Mouse (Mus musculus) CD4-positive, CD25-positive, alpha-beta regulatory T cell, adult 4 months (primary cell): ENCODE data around the gene Nub1. TPM values are rescaled to one million over a fixed set of nuclear protein-coding genes. Genes with fewer than 3 reads are reported as not detected.

Source experiments
- ATAC-seq: one replicate; pipeline ENCODE4 v1.8.0; 2017
- polyA plus RNA-seq, 2 experiments: library from polyadenylated mRNA; unstranded; fragments of 100-300 nt; shearing (Covaris generic); gene quantifications; one replicate each; pipeline ENCODE4 v1.2.1; 2017

Gene Nub1
- polyA plus RNA-seq, 2 experiments from 2014 or later, result 83.4 to 107 TPM

GRCm38 (mm10) chr5:24701271-24701670, 15.9 kb downstream of the Nub1 start:
- no peak for ATAC-seq

- ATAC-seq, result no peak
Observed at GRCm38 (mm10) chr5:24704615-24705014, 19.3 kb downstream of the Nub1 start.

DNA sequence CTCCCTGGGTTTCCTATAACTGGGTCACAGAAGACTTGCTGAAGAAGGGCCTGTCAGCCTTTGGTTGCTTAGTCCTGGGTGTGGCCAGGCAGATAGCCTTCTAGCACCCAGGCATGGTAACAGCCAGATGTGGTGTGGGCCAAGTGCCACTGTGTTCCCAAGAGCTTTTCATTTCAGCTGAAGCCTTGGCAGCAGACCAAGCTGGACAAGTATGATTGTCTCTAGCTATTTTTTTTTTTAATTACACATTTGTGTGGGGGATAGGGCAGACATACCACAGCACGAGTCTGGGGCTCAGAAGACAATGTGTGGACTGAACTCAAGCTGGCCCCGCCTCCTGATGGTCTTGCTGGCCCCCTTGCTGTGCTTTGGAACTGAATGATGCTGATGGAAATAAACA, 24.6 kb downstream of the Nub1 start:
- ATAC-seq, result no peak

- no peak for ATAC-seq
Observed at GRCm38 (mm10) chr5:24711615-24712014, 26.3 kb downstream of the Nub1 start.

- ATAC-seq, result no peak
Observed at GRCm38 (mm10) chr5:24713199-24713598, 27.9 kb downstream of the Nub1 start.

DNA sequence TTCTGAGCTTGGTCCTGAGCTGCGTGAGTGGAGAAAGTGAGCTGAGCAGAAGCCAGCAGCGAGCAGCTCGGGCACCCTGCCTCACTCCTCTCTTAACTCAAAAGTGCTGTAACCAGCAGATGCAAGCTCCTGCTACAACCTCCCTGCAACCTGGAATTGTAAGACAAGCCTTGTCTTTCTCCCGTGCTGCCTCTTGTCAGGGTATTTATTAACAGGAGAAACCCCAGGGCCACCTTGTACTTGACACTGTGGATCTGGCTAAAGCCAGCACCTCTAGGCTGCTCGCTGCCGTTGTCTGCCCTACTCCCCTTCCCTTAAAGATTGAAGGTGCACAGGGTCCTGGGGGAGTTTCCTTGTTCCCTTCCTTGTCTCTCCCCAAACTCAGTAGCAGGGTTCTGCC, 28.7 kb downstream of the Nub1 start:
- no peak for ATAC-seq

- ATAC-seq, result no peak
Observed at GRCm38 (mm10) chr5:24718076-24718475, 32.7 kb downstream of the Nub1 start.

- ATAC-seq, result no peak
Observed at GRCm38 (mm10) chr5:24719852-24720251, 34.5 kb downstream of the Nub1 start.

DNA sequence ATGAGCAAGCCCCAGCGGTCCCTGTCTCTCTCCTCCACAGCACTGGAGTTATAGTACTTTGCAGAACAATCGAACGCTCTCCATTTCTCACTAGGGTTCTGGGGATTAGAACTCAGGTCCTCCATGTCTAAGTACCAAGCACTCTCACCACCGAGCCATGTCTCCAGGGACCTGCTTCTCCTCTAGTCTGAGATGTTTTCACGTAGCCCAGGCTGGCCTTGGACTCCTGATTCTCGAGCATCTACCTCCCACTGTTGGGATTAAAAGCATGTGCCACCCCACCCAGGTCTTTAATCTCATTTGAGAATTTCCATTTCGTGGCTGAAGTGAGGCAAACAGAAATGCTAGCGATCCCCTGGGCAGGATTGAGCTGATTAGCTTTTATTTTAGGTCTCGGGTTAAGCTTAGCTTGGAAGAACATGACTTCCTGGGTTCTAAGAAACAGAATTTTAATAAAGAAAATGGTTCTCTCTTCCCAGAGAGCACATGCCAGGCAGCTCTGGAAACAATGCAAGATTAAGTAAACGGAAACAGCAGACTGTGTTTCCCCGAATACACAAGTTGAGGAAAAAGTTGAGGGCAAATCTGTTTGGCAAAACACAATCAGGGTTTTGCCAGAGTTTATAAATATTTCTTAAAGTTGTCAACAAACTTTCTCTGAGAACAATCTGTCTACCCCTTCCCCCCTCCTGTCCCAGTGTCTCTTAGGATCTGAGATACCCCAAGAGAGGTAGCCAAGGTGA, 38.4 kb downstream of the Nub1 start:
- no peak for ATAC-seq

- ATAC-seq, result no peak
Observed at GRCm38 (mm10) chr5:24724270-24724634, 38.9 kb downstream of the Nub1 start.

- ATAC-seq, result no peak
Observed at GRCm38 (mm10) chr5:24724805-24725204, 39.5 kb downstream of the Nub1 start.

DNA sequence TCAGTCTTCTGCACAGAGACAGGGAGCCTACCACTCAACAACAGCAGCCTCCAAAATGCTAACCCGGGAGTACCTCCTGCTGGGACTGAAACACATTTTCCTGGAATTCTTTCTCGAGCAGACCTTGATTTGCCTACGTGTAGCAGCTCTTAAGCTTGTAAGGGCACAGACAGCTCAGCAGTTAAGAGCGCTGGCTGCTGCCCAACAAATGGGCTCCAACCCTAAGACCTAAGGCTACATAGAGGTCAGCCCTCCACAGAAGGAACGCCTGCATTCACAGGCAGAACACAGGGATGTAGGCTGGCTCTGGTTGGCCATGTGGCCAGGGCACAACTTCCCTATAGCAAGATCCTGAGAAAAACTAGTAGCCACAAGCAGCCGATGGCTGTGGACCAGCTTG, 40.6 kb downstream of the Nub1 start:
- no peak for ATAC-seq

GRCm38 (mm10) chr5:24726901-24727836, 41.8 kb downstream of the Nub1 start:
- ATAC-seq, result no peak

DNA sequence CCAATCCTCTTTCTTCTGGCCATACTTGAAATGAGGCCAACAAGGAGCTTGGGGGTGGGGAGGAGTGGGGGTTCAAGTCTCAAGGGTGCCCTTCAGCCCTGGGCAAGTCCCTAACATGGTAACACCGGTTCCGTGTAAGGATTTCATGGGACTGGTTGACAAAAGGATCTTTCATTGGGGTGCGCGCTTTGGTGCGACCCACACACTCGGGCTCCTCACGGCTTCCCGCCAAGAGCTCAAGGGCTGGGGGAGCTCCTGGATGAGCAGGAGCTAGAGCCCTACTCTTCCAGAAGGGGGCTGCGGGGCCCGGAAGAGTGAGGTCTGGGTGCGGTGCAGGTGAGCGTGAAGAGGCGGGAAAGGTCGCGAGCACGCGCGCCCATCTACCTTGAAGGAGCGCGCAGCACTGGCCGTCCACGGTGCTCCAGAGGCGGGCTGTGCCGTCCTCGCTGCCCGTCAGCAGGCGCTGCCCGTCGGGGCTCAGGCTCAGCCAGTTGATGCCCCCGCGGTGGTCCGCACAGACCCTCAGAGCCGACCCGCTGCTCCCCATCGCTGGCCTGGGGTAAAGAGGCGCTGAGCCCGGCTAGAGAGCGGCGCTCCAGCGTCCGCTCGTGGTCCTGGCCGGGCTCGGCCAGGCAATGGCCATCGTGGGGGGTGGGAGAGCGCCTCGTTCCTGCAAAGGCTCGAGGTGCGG, 44.6 kb downstream of the Nub1 start:
- ATAC-seq, result no peak

DNA sequence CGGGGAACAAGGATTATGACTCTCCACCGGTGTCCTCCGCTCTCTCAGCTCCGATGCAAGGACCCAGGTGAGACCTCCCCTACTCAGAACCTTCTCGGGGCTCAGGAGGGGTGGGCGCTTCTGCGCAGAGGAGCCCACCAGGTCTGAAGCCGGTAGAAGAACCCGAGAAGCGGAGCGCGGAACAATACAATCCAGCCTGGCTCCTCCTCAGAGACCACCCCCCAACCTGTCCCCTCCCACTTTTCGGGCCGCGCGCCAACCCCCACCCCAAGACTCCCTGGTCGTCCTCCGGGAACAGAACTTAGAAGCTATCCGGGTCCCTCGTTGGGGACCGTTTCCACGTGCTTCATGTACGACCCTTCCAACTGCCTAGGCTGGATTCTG, 45.1 kb downstream of the Nub1 start, which contains the start of gene Wdr86:
Gene Wdr86 (minus strand): TSS at position 240 of the 384 bp plus-strand sequence.
- ATAC-seq, result no peak

DNA sequence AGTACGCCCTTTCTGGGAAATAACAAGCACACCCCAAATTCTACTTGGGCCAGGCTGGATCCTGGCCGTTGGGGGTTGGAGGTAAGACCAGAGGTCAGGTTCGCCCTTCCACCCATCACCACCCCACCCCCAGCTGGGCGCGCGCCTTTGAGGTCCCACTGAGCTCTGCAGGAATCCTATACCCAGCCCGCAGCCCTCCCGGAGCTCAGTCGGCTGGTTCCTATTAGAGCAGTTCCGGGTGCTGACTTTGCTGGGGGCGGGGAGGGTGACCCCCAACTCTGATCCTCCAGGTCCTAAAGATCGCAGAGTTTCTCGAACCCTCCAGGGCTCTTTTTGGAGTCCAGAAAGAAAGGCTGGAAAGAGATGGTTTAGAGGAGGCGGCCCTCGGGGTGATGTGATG, 45.7 kb downstream of the Nub1 start:
- no peak for ATAC-seq

DNA sequence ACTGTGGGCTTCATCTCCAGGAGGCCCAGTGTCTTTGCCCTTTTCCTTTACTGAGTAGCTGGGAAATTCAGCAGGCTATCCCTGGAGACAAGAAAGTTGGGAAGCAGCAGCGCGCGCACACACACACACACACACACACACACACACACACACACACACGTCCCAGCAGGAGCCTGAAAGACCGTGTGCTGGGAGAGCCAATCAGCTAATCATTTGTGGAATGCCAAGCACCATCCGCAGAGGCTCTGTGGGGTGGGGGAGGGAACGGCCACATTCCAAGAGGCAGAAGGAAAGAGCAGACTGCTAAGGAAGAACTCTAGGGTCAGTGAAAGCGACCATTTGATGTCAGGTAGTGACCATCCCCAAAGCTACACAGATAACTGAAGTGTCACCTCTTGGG, 47.8 kb downstream of the Nub1 start:
- ATAC-seq, result no peak

GRCm38 (mm10) chr5:24733771-24734426, 48.6 kb downstream of the Nub1 start:
- ATAC-seq, result no peak

GRCm38 (mm10) chr5:24737595-24737994, 52.3 kb downstream of the Nub1 start:
- ATAC-seq, result no peak

GRCm38 (mm10) chr5:24738517-24738916, 53.2 kb downstream of the Nub1 start:
- no peak for ATAC-seq

DNA sequence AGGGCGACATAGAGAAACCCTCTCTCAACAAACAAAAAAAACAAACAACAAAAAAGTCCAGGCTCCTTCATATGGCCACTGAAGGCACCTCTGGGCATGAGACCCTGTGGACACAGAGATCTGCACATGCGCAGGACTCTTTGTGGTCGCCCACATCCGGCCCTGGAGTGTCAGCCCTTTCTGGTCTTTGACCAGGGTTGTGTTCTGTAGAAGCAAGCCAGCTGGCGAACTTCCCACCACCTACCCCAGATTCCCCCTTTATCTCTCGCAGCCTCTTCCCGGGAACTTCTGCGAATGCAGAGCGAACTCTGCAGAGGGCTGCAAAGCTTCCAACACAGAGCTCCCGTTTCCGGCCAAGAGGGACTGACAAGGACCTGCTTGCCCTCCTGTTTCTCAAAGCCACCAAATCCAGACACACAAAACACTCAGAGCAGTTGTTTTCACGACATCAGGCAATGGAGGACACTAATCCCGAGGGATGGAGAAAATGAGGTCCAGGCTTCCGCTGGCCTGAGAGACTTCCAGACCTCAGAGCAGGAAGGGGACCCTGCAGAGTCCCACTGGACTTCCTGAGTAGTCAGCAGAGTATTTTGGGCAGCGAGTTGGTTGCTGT, 53.9 kb downstream of the Nub1 start:
- peak; percentile 71 for ATAC-seq

- no peak for ATAC-seq
Observed at GRCm38 (mm10) chr5:24741172-24741885, 56.0 kb downstream of the Nub1 start.
